24 mouse cellular contexts compared by ENCODE assay signal in the genomic region with DNA sequence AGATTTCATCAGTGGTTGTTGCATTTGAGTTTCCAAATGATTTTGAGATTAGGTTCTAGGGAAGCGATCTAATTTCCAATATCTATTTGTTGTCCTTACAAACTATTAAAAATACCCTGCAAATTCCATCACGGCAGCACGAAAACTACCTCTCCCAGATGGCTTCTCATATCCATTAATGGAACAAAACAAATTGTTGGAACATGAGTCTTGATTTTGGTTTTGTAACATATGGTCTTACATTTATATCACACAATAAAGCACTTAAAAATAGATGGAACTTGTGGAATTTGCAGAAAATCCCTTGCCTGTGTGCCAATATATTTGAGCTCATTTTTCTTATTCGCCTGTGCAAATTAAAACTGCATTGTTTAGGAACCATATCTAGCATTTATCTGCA.
DNase-seq lines count a peak whose midpoint lies in the region; ATAC-seq and TF ChIP-seq lines count a peak whose summit lies in the region.
"Had no signal": no experiment of that assay in that cellular context is flagged by ENCODE, and none has a peak within 500 bp of the region (broad histone marks: within the 10 kb centered on the region; RNA-seq: fewer than 3 reads in every experiment).

No protein-coding gene starts in this region.

- no peak for TF ChIP-seq CTCF in layer of hippocampus, adult 2 months (conservative IDR thresholded peaks at IDR 0.05)

- no peak overlapping the region for H3K4me3 ChIP-seq in layer of hippocampus, adult 2 months
- H3K4me3 ChIP-seq: embryonic facial prominence, embryonic 10.5 days; embryonic facial prominence, embryonic 12.5 days; forebrain, embryonic 13.5 days; forebrain, embryonic 15.5 days had no signal

- peak; percentile 51 for DNase-seq in cerebellum, adult 9-10 months
- DNase-seq in cerebellum, postnatal 36 days, result no peak
- peak; percentile 10 to 35 for DNase-seq in layer of hippocampus, adult 2 months (ENCODE audit: low spot score in 2 of 2)
- no peak for DNase-seq in layer of hippocampus, postnatal 25 days (ENCODE audit: extremely low spot score in 1 of 2, low spot score in 1 of 2)
- peak; percentile 63 for DNase-seq in brain, adult 2 months (ENCODE audit: low read depth, low spot score)
- peak; percentile 40 for DNase-seq in layer of hippocampus, adult 9-11 months
- no peak for DNase-seq in embryo, embryonic 10.5 days (ENCODE audit: low spot score)
- DNase-seq: adrenal gland, adult 8-10 months; adrenal gland, postnatal 14 days; adrenal gland, postnatal 36 days; B cell, adult 2 months; cerebellum, adult 11 months; cerebellum, adult 8-10 months; cerebellum, postnatal 10 days; cerebellum, postnatal 25 days; forebrain, postnatal 0 days had no signal

- no peak for ATAC-seq in megakaryocyte, adult 5-6 weeks (ENCODE audit: poor library complexity, severe bottlenecking)
- ATAC-seq: activated CD4-positive, CD25-positive, alpha-beta regulatory T cell, adult 4 months; CD4-positive, CD25-positive, alpha-beta regulatory T cell, adult 4 months; forebrain, embryonic 13.5 days; forebrain, embryonic 15.5 days; forebrain, postnatal 0 days; Patski had no signal

- no peak overlapping the region for H3K27ac ChIP-seq in layer of hippocampus, adult 2 months
- H3K27ac ChIP-seq: embryonic facial prominence, embryonic 10.5 days; embryonic facial prominence, embryonic 12.5 days; forebrain, embryonic 13.5 days; forebrain, embryonic 15.5 days had no signal

Comparison
In these comparisons a context has a peak if more than half of its experiments do, and no peak if none do; other contexts are left out.
1. DNase-seq: peak in cerebellum, adult 9-10 months (single experiment), layer of hippocampus, adult 2 months (2 of 2), brain, adult 2 months (single experiment) and layer of hippocampus, adult 9-11 months (single experiment); none in cerebellum, postnatal 36 days (0 of 2), layer of hippocampus, postnatal 25 days (0 of 2) and embryo, embryonic 10.5 days (single experiment).